Mouse (Mus musculus): ENCODE data around the gene Zbed6.
"Not testable (repeated sequence)": the region's sequence is repeated elsewhere in the genome, so short reads cannot be mapped to it uniquely, and the experiment has no call there.

Gene Zbed6

GRCm38 (mm10) chr1:133660466-133661202 lies at the start of gene Zbed6:
Zbed6 (minus strand) TSS chr1:133660885.
- peak; percentile 89 for DNase-seq (ENCODE audit: low spot score)

GRCm38 (mm10) chr1:133709292-133709691 lies 48.6 kb upstream of the Zbed6 start:
- no peak for DNase-seq (ENCODE audit: low spot score)

GRCm38 (mm10) chr1:133701824-133702223 lies 41.1 kb upstream of the Zbed6 start:
- DNase-seq (ENCODE audit: low spot score) = not testable (repeated sequence)

GRCm38 (mm10) chr1:133697935-133698620 lies 37.4 kb upstream of the Zbed6 start:
- DNase-seq (ENCODE audit: low spot score) = no peak

- DNase-seq (ENCODE audit: low spot score) = peak; percentile 88
These were observed 35.2 kb upstream of the Zbed6 start for GRCm38 (mm10) chr1:133695901-133696300.

- DNase-seq (ENCODE audit: low spot score) = no peak
These were observed 34.2 kb upstream of the Zbed6 start for GRCm38 (mm10) chr1:133694876-133695275.

- DNase-seq (ENCODE audit: low spot score) = no peak
These were observed 33.6 kb upstream of the Zbed6 start for GRCm38 (mm10) chr1:133694301-133694700.

- no peak for DNase-seq (ENCODE audit: low spot score)
These were observed 32.9 kb upstream of the Zbed6 start for GRCm38 (mm10) chr1:133693536-133694114.

GRCm38 (mm10) chr1:133692195-133692594 lies 31.5 kb upstream of the Zbed6 start:
- DNase-seq (ENCODE audit: low spot score) = no peak

GRCm38 (mm10) chr1:133691046-133691445 lies 30.4 kb upstream of the Zbed6 start:
- DNase-seq (ENCODE audit: low spot score) = no peak

GRCm38 (mm10) chr1:133689897-133690296 lies 29.2 kb upstream of the Zbed6 start, which contains the start of gene Lax1:
Lax1 (minus strand) TSS chr1:133690108.
- DNase-seq (ENCODE audit: low spot score) = no peak

- no peak for DNase-seq (ENCODE audit: low spot score)
These were observed 27.6 kb upstream of the Zbed6 start for GRCm38 (mm10) chr1:133688301-133688700.

- no peak for DNase-seq (ENCODE audit: low spot score)
These were observed 25.2 kb upstream of the Zbed6 start for GRCm38 (mm10) chr1:133685749-133686519.

- DNase-seq (ENCODE audit: low spot score) = no peak
These were observed 11.1 kb upstream of the Zbed6 start for GRCm38 (mm10) chr1:133671801-133672200.

GRCm38 (mm10) chr1:133671266-133671665 lies 10.6 kb upstream of the Zbed6 start:
- no peak for DNase-seq (ENCODE audit: low spot score)

- no peak for DNase-seq (ENCODE audit: low spot score)
These were observed 10.1 kb upstream of the Zbed6 start for GRCm38 (mm10) chr1:133670776-133671175.

GRCm38 (mm10) chr1:133670190-133670589 lies 9.5 kb upstream of the Zbed6 start:
- no peak for DNase-seq (ENCODE audit: low spot score)

- DNase-seq (ENCODE audit: low spot score) = no peak
These were observed 7.9 kb upstream of the Zbed6 start for GRCm38 (mm10) chr1:133668618-133669017.

- DNase-seq (ENCODE audit: low spot score) = no peak
These were observed 7.0 kb upstream of the Zbed6 start for GRCm38 (mm10) chr1:133667721-133668120.

GRCm38 (mm10) chr1:133665713-133666112 lies 5.0 kb upstream of the Zbed6 start:
- DNase-seq (ENCODE audit: low spot score) = not testable (repeated sequence)

- DNase-seq (ENCODE audit: low spot score) = no peak
These were observed 3.7 kb upstream of the Zbed6 start for GRCm38 (mm10) chr1:133664203-133664970.
